Mouse (Mus musculus) stomach, embryonic 16.5 days (tissue): Measurements from ENCODE around the gene Gm266. TPM values are rescaled to one million over a fixed set of nuclear protein-coding genes. Genes with fewer than 3 reads are reported as not detected.

Experiments
- ATAC-seq: fragments of 200-750 bp; cut with Nextera tagmentation; 2 replicates; pipeline ENCODE4 v1.8.0; 2017; ENCODE audit warnings: moderate number of reproducible peaks, moderate TSS enrichment; ENCODE audit not compliant: insufficient read depth, low FRiP score
- H3K27ac ChIP-seq: fragments of 300-500 bp; sonication (generic); 2 replicates; pipeline ENCODE4 v1.5.1; 2014; ENCODE audit warnings: low read length
- H3K27me3 ChIP-seq: fragments of 300-500 bp; sonication (generic); 2 replicates; pipeline ENCODE4 v1.6.1; 2014; ENCODE audit warnings: low read length, control low read depth, mixed read lengths; ENCODE audit not compliant: control insufficient read depth, insufficient read depth
- H3K36me3 ChIP-seq: fragments of 300-500 bp; sonication (generic); 2 replicates; pipeline ENCODE4 v1.6.1; 2014; ENCODE audit warnings: low read length; ENCODE audit not compliant: control insufficient read depth, insufficient read depth
- H3K4me1 ChIP-seq: fragments of 300-500 bp; sonication (generic); 2 replicates; pipeline ENCODE4 v1.6.1; 2014; ENCODE audit warnings: low read length, control low read depth, mixed read lengths; ENCODE audit not compliant: control insufficient read depth, insufficient read depth
- H3K4me2 ChIP-seq: fragments of 300-500 bp; sonication (generic); 2 replicates; pipeline ENCODE4 v1.6.1; 2014; ENCODE audit warnings: low read depth, low read length, mixed read lengths
- H3K4me3 ChIP-seq: fragments of 300-500 bp; sonication (generic); replicated peaks from 2 replicates; pipeline ENCODE4 v1.5.1; 2014; ENCODE audit warnings: mild to moderate bottlenecking, low read length
- H3K9ac ChIP-seq: fragments of 300-500 bp; sonication (generic); 2 replicates; pipeline ENCODE4 v1.6.1; 2014; ENCODE audit warnings: low read length
- H3K9me3 ChIP-seq: fragments of 300-500 bp; sonication (generic); replicated peaks from 2 replicates; pipeline ENCODE4 v1.6.1; 2016; ENCODE audit warnings: low read length, control low read depth; ENCODE audit not compliant: control insufficient read depth
- WGBS: fragments of 180-500 bp; shearing (Covaris S2); extraction: QIAGEN DNeasy Blood & Tissue Kit; methylation state at CpG from one replicate; pipeline ENCODE4 v1.1.7; 2014; 5-methylcytosine and 5-hydroxymethylcytosine counted together
- polyA plus RNA-seq: library from polyadenylated mRNA; unstranded; fragments of >200 nt; fragmentation: Nextera tagmentation; extraction: Ambion mirVana; gene quantifications from 2 replicates; pipeline ENCODE4 v1.2.1, GENCODE M21; 2015

Gm266 gene
- polyA plus RNA-seq, 1 experiment from 2014 or later, result 15.2 TPM

DNA sequence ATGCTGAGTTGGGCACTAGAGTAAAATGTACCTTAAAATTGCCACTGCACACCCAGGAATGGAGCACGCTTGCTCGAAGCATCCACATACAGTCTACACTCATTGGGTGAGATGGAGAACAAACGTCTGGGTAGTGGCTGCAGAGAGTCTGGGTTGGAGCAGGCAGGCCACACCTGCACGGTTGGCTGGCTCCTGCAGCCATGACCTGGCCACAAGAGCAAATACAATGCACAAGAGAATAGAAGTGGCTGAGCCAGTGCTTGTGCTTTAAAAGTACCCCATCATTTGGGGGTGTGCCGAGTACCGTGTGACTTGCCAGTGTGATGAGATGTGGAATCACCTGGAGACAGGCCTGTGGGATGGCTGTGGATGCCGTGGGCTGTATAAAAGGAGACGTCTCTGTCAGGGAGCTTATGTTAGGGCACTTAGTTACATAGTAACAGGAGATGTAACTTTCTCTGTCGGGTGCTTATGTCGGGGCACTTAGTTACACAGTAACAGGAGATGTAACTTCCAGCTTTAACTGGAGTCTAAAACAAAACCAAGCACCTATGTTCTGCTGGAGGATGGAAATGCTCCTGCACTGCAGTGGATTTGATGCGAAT is 3.7 kb upstream of the Gm266 start:
- Histone ChIP-seq H3K9me3 (no peaks in the 10 kb centered on the region), H3K4me3 (no peak overlapping the region), H3K4me1 (peaks cover 13% of the 10 kb centered on the region; the same call in 1 of the 2 replicates), H3K4me2 (no peak overlapping the region), H3K9ac (no peak overlapping the region), H3K36me3 (no peaks in the 10 kb centered on the region), H3K27me3 (peaks cover 5% of the 10 kb centered on the region), H3K27ac (no peak overlapping the region)
- 66% methylated on average over 11 of the region's 11 CpGs for WGBS
- ATAC-seq, result no peak

DNA sequence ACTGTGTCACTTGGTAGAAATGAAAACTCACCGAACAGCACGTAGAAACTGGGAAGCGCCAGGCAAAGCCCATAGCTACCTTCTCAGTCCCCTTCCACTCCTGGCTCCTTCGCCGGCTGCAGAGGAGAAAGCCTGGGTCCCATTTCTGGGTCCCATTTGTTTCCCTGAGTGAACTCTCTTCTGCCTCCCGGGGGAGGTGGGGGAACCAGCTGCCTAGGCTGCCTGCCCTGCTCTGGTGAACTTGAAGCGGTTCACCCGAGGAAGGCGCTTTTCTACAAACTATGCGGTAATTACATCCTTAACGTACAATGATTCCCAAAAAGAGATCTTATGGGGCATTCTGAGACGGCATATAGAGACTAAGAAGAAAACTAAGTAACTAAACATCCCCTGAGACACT is 832 bp upstream of the Gm266 start:
- H3K27me3 ChIP-seq, result peaks cover 11% of the 10 kb centered on the region
- WGBS, result 9% methylated on average over 12 of the region's 12 CpGs
- H3K4me1 ChIP-seq, result peaks cover 19% of the 10 kb centered on the region; the same call in 1 of the 2 replicates
- H3K4me2 ChIP-seq, result peak overlapping the region; percentile 79
- H3K27ac ChIP-seq, result peak overlapping the region; percentile 73
- peak overlapping the region; percentile 73 for H3K9ac ChIP-seq
- H3K9me3 ChIP-seq, result no peaks in the 10 kb centered on the region
- no peaks in the 10 kb centered on the region for H3K36me3 ChIP-seq
- H3K4me3 ChIP-seq, result peak overlapping the region; percentile 59
- ATAC-seq, result no peak

DNA sequence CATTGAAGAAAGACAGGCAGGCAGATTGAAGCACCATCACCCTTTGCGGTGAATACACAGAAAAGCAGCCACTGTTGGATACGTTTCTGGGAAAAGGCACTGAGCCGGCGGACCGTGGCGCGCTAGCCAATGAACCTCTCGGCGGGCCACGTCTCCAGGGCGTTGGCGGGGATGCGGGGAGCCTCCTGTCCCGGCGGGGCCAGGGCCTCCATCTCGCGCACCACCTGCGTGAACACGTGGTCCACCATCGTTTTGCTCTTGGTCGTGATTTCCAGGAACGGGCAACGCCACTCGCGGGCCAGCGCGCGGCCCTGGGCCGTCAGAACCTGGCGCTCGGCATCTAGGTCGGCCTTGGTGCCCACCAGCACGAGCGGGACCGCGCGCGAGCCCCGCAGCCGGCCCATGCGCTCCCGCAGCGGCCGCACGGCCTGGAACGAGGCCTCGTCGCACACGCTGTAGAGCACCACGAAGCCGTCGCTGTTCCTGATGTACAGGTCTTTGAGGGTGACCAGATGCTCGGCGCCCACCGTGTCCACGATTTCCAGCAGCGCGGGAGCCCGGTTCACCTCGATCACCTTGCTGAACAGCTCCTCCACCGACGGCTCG is 474 bp downstream of the Gm266 start:
- Histone ChIP-seq H3K9ac (peak overlapping the region; percentile 73), H3K4me1 (peaks cover 19% of the 10 kb centered on the region; the same call in 1 of the 2 replicates), H3K27me3 (peaks cover 11% of the 10 kb centered on the region), H3K9me3 (no peaks in the 10 kb centered on the region), H3K4me2 (peak overlapping the region; percentile 79), H3K27ac (peak overlapping the region; percentile 73), H3K4me3 (peak overlapping the region; percentile 59), H3K36me3 (no peaks in the 10 kb centered on the region)
- WGBS, result 1% methylated on average over 62 of the region's 63 CpGs
- ATAC-seq, result no peak

DNA sequence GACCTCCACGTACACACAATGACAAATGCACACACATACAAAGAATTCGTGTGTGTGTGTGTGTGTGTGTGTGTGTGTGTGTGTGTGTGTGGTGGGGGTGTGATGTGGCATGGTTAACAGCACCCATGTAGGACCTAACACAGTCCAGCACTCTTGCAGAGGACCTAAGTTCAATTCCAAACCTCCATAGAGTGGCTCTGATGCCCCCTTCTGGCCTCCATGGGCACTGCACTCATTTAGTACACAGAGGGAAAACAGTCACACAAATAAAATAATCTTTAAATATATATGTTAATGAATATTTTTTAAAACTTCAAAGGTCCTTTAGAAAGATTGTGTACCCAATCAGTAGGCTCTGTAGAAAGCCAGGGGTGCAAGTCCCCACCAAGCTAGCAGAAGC is 5.7 kb downstream of the Gm266 start:
- 71% methylated on average over 2 of the region's 2 CpGs for WGBS
- Histone ChIP-seq H3K9ac (no peak overlapping the region), H3K36me3 (no peaks in the 10 kb centered on the region)

DNA sequence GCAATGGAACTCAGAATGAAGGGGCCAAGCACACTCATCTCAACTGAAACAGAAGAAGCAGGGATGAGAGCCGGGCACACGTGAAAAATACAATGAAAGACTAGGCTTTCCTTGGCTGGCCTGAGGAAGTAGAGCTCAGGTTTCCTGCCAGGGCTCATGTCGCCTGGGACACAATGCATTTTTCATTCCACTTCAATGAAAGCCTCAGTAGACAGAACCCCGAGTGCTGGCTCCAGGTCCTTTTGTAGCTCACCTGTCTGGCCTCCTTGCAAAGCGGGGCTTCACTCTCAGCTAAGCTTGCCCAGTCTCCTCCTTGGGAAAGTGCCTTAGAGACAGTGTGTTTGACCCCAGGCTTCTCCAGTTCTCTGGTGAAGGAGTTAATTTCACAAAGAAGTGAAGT is 6.7 kb downstream of the Gm266 start:
- WGBS, result 50% methylated on average over 5 of the region's 5 CpGs
- no peaks in the 10 kb centered on the region for H3K9me3 ChIP-seq

More for the DNA sequence above, 5.7 kb downstream of the Gm266 start:
- peaks cover 6% of the 10 kb centered on the region; the same call in 1 of the 2 replicates for H3K4me1 ChIP-seq
- H3K9me3 ChIP-seq, result no peaks in the 10 kb centered on the region
- no peak for ATAC-seq
- no peak overlapping the region for H3K4me2 ChIP-seq
- no peak overlapping the region for H3K27ac ChIP-seq
- H3K4me3 ChIP-seq, result no peak overlapping the region
- H3K27me3 ChIP-seq, result peaks cover 6% of the 10 kb centered on the region

DNA sequence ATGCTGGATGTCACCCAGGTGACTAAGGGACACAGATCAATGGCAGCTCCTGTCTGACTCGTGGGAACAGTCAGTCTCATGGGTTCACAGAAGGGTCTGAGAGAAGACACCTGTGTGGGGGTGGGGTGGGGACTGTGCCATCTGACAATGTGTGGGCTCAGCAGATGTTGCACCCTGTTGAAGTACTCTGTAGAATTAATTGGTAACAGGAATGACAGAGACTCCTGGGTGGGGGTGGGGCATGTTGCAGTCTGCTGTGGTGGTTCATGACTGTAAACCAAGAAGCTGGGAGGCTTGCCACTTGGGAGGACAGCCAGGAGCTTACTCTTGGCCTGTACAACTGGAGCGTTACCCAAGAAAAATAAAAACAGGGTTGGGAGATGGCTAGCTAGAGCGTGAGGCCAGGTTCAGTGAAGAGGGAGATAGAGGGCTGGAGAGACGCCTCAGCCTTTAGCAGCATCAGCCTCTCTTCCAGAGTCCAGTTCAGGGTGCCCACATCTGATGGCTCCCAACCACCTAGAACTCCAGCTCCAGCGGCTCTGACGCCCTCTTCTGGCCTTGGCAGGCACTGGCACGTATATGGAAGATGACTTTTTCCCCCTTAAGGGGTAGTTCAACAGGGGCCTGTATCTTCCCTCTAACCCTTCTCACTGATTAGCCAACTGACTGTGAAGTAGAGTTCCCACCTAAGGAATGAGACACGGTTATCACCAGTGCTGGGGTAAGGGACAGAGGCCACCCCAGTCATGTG is 10.6 kb downstream of the Gm266 start:
- 51% methylated on average over 8 of the region's 8 CpGs for WGBS
- peak; percentile 62; the same call in 1 of the 2 replicates for ATAC-seq
- H3K27ac ChIP-seq, result peak overlapping the region; percentile 30; the same call in 1 of the 2 replicates
- no peaks in the 10 kb centered on the region for H3K9me3 ChIP-seq
- H3K36me3 ChIP-seq, result no peaks in the 10 kb centered on the region
- no peak overlapping the region for H3K4me3 ChIP-seq
- H3K27me3 ChIP-seq, result no peaks in the 10 kb centered on the region
- H3K9ac ChIP-seq, result no peak overlapping the region
- no peak overlapping the region for H3K4me2 ChIP-seq
- no peaks in the 10 kb centered on the region for H3K4me1 ChIP-seq

More for the DNA sequence above, 6.7 kb downstream of the Gm266 start:
- Histone ChIP-seq H3K4me2 (no peak overlapping the region), H3K9ac (no peak overlapping the region), H3K4me1 (peaks cover 2% of the 10 kb centered on the region; the same call in 1 of the 2 replicates), H3K27ac (no peak overlapping the region), H3K36me3 (no peaks in the 10 kb centered on the region), H3K4me3 (no peak overlapping the region), H3K27me3 (0 out of 2 replicates have a peak, but pooled peaks cover 3% of the 10 kb centered on the region)
- ATAC-seq, result no peak

DNA sequence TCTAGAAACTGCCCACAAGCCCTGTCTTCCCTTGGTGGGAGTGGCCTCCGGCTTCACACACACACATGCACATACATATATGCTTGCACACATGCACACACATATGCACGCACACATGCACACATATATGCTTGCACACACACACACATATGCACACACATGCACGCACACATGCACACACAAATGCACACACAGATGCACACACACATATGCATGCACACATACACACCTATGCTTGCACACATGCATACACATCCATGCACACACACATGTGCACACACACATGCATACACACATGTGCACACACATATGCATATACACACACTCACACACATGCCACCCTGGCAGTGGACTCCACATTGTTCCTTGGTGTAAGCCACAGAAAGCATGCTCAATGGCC is 11.2 kb downstream of the Gm266 start:
- Histone ChIP-seq H3K4me2 (no peak overlapping the region), H3K9me3 (no peaks in the 10 kb centered on the region), H3K27me3 (no peaks in the 10 kb centered on the region), H3K4me3 (no peak overlapping the region), H3K27ac (peak overlapping the region; percentile 30; the same call in 1 of the 2 replicates), H3K9ac (no peak overlapping the region), H3K36me3 (no peaks in the 10 kb centered on the region), H3K4me1 (no peaks in the 10 kb centered on the region)
- ATAC-seq, result no peak
- 92% methylated on average over 3 of the region's 3 CpGs for WGBS

DNA sequence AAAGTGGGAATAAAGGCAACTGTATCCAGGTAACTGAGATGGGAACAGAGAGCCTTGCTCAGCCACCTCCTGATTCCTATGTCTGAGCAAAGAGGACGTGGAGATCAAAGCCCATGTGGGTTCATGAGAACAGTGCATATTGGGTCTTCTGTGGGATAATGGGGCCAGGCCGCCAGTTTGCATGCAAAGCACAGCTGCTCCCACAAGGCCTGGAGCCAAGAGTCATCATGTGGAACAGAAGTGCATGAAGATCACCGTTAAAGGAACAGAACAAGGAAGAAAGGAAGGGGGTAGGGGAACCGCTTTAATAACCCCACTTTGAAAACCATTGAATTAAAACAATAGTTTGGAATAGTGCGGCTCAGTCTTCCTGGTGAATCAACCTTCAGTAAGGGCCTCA is 12.7 kb downstream of the Gm266 start:
- H3K9ac ChIP-seq, result no peak overlapping the region
- H3K9me3 ChIP-seq, result no peaks in the 10 kb centered on the region
- H3K27ac ChIP-seq, result no peak overlapping the region
- no peak overlapping the region for H3K4me3 ChIP-seq
- ATAC-seq, result no peak
- no peaks in the 10 kb centered on the region for H3K36me3 ChIP-seq
- H3K27me3 ChIP-seq, result no peaks in the 10 kb centered on the region
- WGBS, result 67% methylated on average over 5 of the region's 5 CpGs
- no peak overlapping the region for H3K4me2 ChIP-seq
- no peaks in the 10 kb centered on the region for H3K4me1 ChIP-seq

DNA sequence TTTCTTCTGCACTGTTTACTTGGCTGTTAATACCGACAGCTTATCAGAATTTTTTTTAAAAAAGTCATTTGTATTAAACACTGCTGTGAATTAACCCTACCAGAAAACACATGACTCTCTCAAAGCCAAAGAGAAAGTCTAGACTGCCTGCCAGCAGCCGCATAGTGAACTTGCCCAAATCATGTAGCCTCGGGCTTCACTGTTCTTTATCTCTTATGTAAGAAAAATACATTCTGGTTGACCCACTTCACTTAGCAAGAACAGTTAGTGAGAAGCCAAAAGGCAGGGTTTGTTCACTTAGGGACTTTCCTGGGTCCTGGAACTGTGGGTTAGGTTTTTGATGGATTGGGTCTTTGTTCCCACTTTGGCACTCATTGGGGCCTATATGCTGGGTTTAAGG is 13.9 kb downstream of the Gm266 start:
- Histone ChIP-seq H3K27ac (no peak overlapping the region), H3K36me3 (no peaks in the 10 kb centered on the region), H3K4me3 (no peak overlapping the region), H3K9ac (no peak overlapping the region), H3K4me2 (no peak overlapping the region), H3K27me3 (no peaks in the 10 kb centered on the region), H3K9me3 (no peaks in the 10 kb centered on the region), H3K4me1 (no peaks in the 10 kb centered on the region)
- 60% methylated on average over 3 of the region's 3 CpGs for WGBS
- no peak for ATAC-seq
